Mouse (Mus musculus) limb, embryonic 14.5 days (tissue): Measurements from ENCODE around the gene Gm43064. TPM values are rescaled to one million over a fixed set of nuclear protein-coding genes. Genes with fewer than 3 reads are reported as not detected.
"Not testable (repeated sequence)": the region's sequence is repeated elsewhere in the genome, so short reads cannot be mapped to it uniquely, and the experiment has no call there.

Experiments used
- ATAC-seq: fragments of 200-750 bp; cut with Nextera tagmentation; 2 replicates; pipeline ENCODE4 v1.8.0; 2017; ENCODE audit warnings: low read depth, moderate number of reproducible peaks, moderate TSS enrichment; ENCODE audit not compliant: low FRiP score
- DNase-seq: peaks from one replicate; pipeline ENCODE4 v3.0.0-alpha.2; 2015; ENCODE audit warnings: low spot score
- H3K27ac ChIP-seq: fragments of 300-500 bp; sonication (generic); replicated peaks from 2 replicates; pipeline ENCODE4 v1.5.1; 2014; ENCODE audit warnings: low read depth, mild to moderate bottlenecking, low read length, moderate library complexity, mixed read lengths
- H3K27me3 ChIP-seq: fragments of 300-500 bp; sonication (generic); 2 replicates; pipeline ENCODE4 v1.6.1; 2014; ENCODE audit warnings: low read length, mixed read lengths; ENCODE audit not compliant: control insufficient read depth, insufficient read depth
- H3K36me3 ChIP-seq: fragments of 300-500 bp; sonication (generic); 2 replicates; pipeline ENCODE4 v1.6.1; 2014; ENCODE audit warnings: mild to moderate bottlenecking, low read length, moderate library complexity, mixed read lengths; ENCODE audit not compliant: control insufficient read depth, insufficient read depth
- H3K4me1 ChIP-seq: fragments of 300-500 bp; sonication (generic); 2 replicates; pipeline ENCODE4 v1.6.1; 2014; ENCODE audit warnings: antibody characterized with exemption, low read length, mixed read lengths; ENCODE audit not compliant: control insufficient read depth, insufficient read depth
- H3K4me2 ChIP-seq: fragments of 300-500 bp; sonication (generic); replicated peaks from 2 replicates; pipeline ENCODE4 v1.6.1; 2014; ENCODE audit warnings: low read depth, mild to moderate bottlenecking, low read length, moderate library complexity; ENCODE audit not compliant: severe bottlenecking
- H3K4me3 ChIP-seq: fragments of 300-500 bp; sonication (generic); replicated peaks from 2 replicates; pipeline ENCODE4 v1.5.1; 2014; ENCODE audit warnings: low read length
- H3K9ac ChIP-seq: fragments of 300-500 bp; sonication (generic); 2 replicates; pipeline ENCODE4 v1.6.1; 2014; ENCODE audit warnings: mild to moderate bottlenecking, low read depth, low read length, moderate library complexity; ENCODE audit not compliant: severe bottlenecking
- H3K9me3 ChIP-seq: fragments of 300-500 bp; sonication (generic); 2 replicates; pipeline ENCODE4 v1.6.1; 2016; ENCODE audit warnings: low read length; ENCODE audit not compliant: control insufficient read depth
- POLR2A ChIP-seq: fragments of 200-500 bp; IDR thresholded peaks from 2 replicates; pipeline ENCODE4 v1.8.0; 2012; ENCODE audit warnings: inconsistent platforms, mild to moderate bottlenecking, moderate library complexity, borderline replicate concordance; ENCODE audit not compliant: insufficient read depth, insufficient read length; ENCODE audit errors: extremely low read depth
- WGBS: fragments of 180-500 bp; shearing (Covaris S2); extraction: QIAGEN DNeasy Blood & Tissue Kit; methylation state at CpG from one replicate; pipeline ENCODE4 v1.1.7; 2014; 5-methylcytosine and 5-hydroxymethylcytosine counted together
- polyA plus RNA-seq, 2 experiments: library from polyadenylated mRNA; depleted of rRNA in 1 of 2; stranded (reverse) in 1 of 2; unstranded in 1 of 2; fragments of >200 nt; fragmentation: Nextera tagmentation in 1 of 2; extraction: Ambion mirVana in 1 of 2; gene quantifications; 2 replicates each; pipeline versions ENCODE4 v1.2.1 to v1.2.3; 2012 to 2014

The Gm43064 gene
- polyA plus RNA-seq, 2 experiments = 0.39 TPM; not detected in 1

- TF ChIP-seq POLR2A = no peak
- ATAC-seq = no peak
Measured at GRCm38 (mm10) chr3:103835272-103835950, 26.0 kb downstream of the Gm43064 start.

GRCm38 (mm10) chr3:103835951-103836310, 26.6 kb downstream of the Gm43064 start:
- Histone ChIP-seq H3K27ac (no peak overlapping the region), H3K4me1 (no peaks in the 10 kb centered on the region), H3K27me3 (no peaks in the 10 kb centered on the region), H3K9me3 (no peaks in the 10 kb centered on the region), H3K36me3 (no peaks in the 10 kb centered on the region), H3K4me3 (no peak overlapping the region), H3K9ac (no peak overlapping the region), H3K4me2 (no peak overlapping the region)
- ATAC-seq (no peak), DNase-seq (no peak)
- TF ChIP-seq POLR2A = no peak
- 74% methylated on average over 10 of the region's 10 CpGs for WGBS

More at GRCm38 (mm10) chr3:103835272-103835950, 26.0 kb downstream of the Gm43064 start:
- Histone ChIP-seq H3K9ac (no peak overlapping the region), H3K27me3 (no peaks in the 10 kb centered on the region), H3K36me3 (no peaks in the 10 kb centered on the region), H3K9me3 (no peaks in the 10 kb centered on the region), H3K4me3 (no peak overlapping the region), H3K27ac (no peak overlapping the region), H3K4me2 (no peak overlapping the region), H3K4me1 (no peaks in the 10 kb centered on the region)
- 68% methylated on average over 6 of the region's 6 CpGs for WGBS
- no peak for DNase-seq

- TF ChIP-seq POLR2A = no peak
- no peaks in the 10 kb centered on the region for H3K27me3 ChIP-seq
- DNase-seq (no peak), ATAC-seq (no peak)
- H3K4me2 ChIP-seq = no peak overlapping the region
- H3K36me3 ChIP-seq = no peaks in the 10 kb centered on the region
- H3K9me3 ChIP-seq = no peaks in the 10 kb centered on the region
- H3K27ac ChIP-seq = no peak overlapping the region
- H3K4me1 ChIP-seq = no peaks in the 10 kb centered on the region
- H3K9ac ChIP-seq = no peak overlapping the region
- H3K4me3 ChIP-seq = no peak overlapping the region
- 91% methylated on average over 5 of the region's 5 CpGs for WGBS
Measured at GRCm38 (mm10) chr3:103836453-103836852, 27.1 kb downstream of the Gm43064 start.

GRCm38 (mm10) chr3:103839711-103840110, 30.3 kb downstream of the Gm43064 start:
- Histone ChIP-seq H3K9me3 (no peaks in the 10 kb centered on the region), H3K4me3 (no peak overlapping the region), H3K27me3 (no peaks in the 10 kb centered on the region), H3K9ac (no peak overlapping the region), H3K27ac (no peak overlapping the region), H3K4me2 (no peak overlapping the region), H3K36me3 (no peaks in the 10 kb centered on the region), H3K4me1 (no peaks in the 10 kb centered on the region)
- ATAC-seq (no peak), DNase-seq (no peak)
- TF ChIP-seq POLR2A = no peak
- 89% methylated on average over 6 of the region's 6 CpGs for WGBS

GRCm38 (mm10) chr3:103840195-103840594, 30.8 kb downstream of the Gm43064 start:
- H3K4me2 ChIP-seq, H3K9me3 ChIP-seq, H3K4me3 ChIP-seq, H3K27ac ChIP-seq, ATAC-seq, H3K27me3 ChIP-seq, H3K36me3 ChIP-seq, DNase-seq, H3K9ac ChIP-seq, H3K4me1 ChIP-seq: not testable (repeated sequence)
- WGBS = 88% methylated on average over 3 of the region's 3 CpGs

- not testable (repeated sequence) for H3K4me2 ChIP-seq, H3K36me3 ChIP-seq, ATAC-seq, H3K4me1 ChIP-seq, H3K9ac ChIP-seq, H3K27me3 ChIP-seq, H3K27ac ChIP-seq, DNase-seq, H3K4me3 ChIP-seq, H3K9me3 ChIP-seq
- 79% methylated on average over 7 of the region's 7 CpGs for WGBS
Measured at GRCm38 (mm10) chr3:103840946-103841345, 31.6 kb downstream of the Gm43064 start.
